ENCODE assay signal across 15 mouse cellular contexts in genomic region chr15:101290354-101290753, GRCm38 (mm10).
"Had no signal": no experiment of that assay in that cellular context is flagged by ENCODE, and none has a peak within 500 bp of the region (broad histone marks: within the 10 kb centered on the region; RNA-seq: fewer than 3 reads in every experiment).

No protein-coding gene starts in this region.

- DNase-seq: retina, postnatal 1 day; right cerebral cortex, adult 18-20 months; right cerebral cortex, postnatal 14 days; right cerebral cortex, postnatal 25 days; right cerebral cortex, postnatal 4 days; spleen, adult 18-20 months; thymus, adult 18-20 months; thymus, adult 2 months; thymus, postnatal 14 days; thymus, postnatal 25 days; thymus, postnatal 36 days; thymus, postnatal 4 days had no signal

- H3K27me3 ChIP-seq: neural tube, embryonic 13.5 days; neural tube, embryonic 15.5 days; stomach, embryonic 15.5 days had no signal

- H3K4me3 ChIP-seq: neural tube, embryonic 13.5 days; neural tube, embryonic 15.5 days; stomach, embryonic 15.5 days had no signal

- H3K9me3 ChIP-seq: neural tube, embryonic 13.5 days; neural tube, embryonic 15.5 days; stomach, embryonic 15.5 days had no signal
